ENCODE assay signal across 19 mouse cellular contexts in genomic region chr7:57348774-57349173, GRCm38 (mm10). TPM values are rescaled to one million over a fixed set of nuclear protein-coding genes. Genes with fewer than 3 reads are reported as not detected.
A peak's percentile ranks its signal among the peaks of the same experiment; 100 is the strongest.
DNase-seq lines count a peak whose midpoint lies in the region; ATAC-seq and TF ChIP-seq lines count a peak whose summit lies in the region.
"Had no signal": no experiment of that assay in that cellular context is flagged by ENCODE, and none has a peak within 500 bp of the region (broad histone marks: within the 10 kb centered on the region; RNA-seq: fewer than 3 reads in every experiment).

No protein-coding gene starts in this region.

- ATAC-seq in kidney, embryonic 14.5 days (ENCODE audit: low FRiP score, low TSS enrichment): no peak
- ATAC-seq in lung, embryonic 14.5 days (ENCODE audit: insufficient read depth): no peak
- ATAC-seq: forebrain, embryonic 15.5 days had no signal

- H3K27me3 ChIP-seq in kidney, embryonic 14.5 days (ENCODE audit: control insufficient read depth, insufficient read depth, low read length): no peaks in the 10 kb centered on the region
- H3K27me3 ChIP-seq in lung, embryonic 14.5 days (ENCODE audit: insufficient read depth, low read length): no peaks in the 10 kb centered on the region
- H3K27me3 ChIP-seq in midbrain, embryonic 10.5 days (ENCODE audit: low read depth, poor library complexity, severe bottlenecking): no peaks in the 10 kb centered on the region
- H3K27me3 ChIP-seq: embryonic facial prominence, embryonic 12.5 days; forebrain, embryonic 15.5 days; heart, embryonic 15.5 days had no signal

- no peak overlapping the region for H3K9ac ChIP-seq in kidney, embryonic 14.5 days (ENCODE audit: low read depth, low read length)
- H3K9ac ChIP-seq in lung, embryonic 14.5 days: no peak overlapping the region
- H3K9ac ChIP-seq: embryonic facial prominence, embryonic 12.5 days; forebrain, embryonic 15.5 days; heart, embryonic 15.5 days had no signal

- DNase-seq in kidney, adult 9 months: peak; percentile 50
- DNase-seq in lung, embryonic 14.5 days: peak; percentile 65
- no peak for DNase-seq in lung, adult 2 months
- peak; percentile 13 for DNase-seq in lung, postnatal 25 days (ENCODE audit: low spot score)
- DNase-seq in gastrocnemius, postnatal 25 days: no peak
- DNase-seq in midbrain, embryonic 10.5 days (ENCODE audit: low spot score): no peak
- DNase-seq: adrenal gland, postnatal 10 days; cerebellum, adult 11 months; cerebellum, adult 9-10 months; cerebellum, postnatal 25 days; heart, adult 2 months had no signal

- no peak for TF ChIP-seq CTCF in lung, embryonic 14.5 days (IDR thresholded peaks at IDR 0.05; ENCODE audit: low read depth)
- TF ChIP-seq CTCF in lung, adult 2 months (IDR thresholded peaks at IDR 0.05; ENCODE audit: insufficient read depth, low read length): no peak

- H3K4me3 ChIP-seq in kidney, embryonic 14.5 days (ENCODE audit: low read length): no peak overlapping the region
- no peak overlapping the region for H3K4me3 ChIP-seq in lung, embryonic 14.5 days (ENCODE audit: low read depth, low read length)
- no peak overlapping the region for H3K4me3 ChIP-seq in lung, adult 2 months (replicated peaks; ENCODE audit: extremely low read depth, low read depth, low read length)
- no peak overlapping the region for H3K4me3 ChIP-seq in midbrain, embryonic 10.5 days
- H3K4me3 ChIP-seq: embryonic facial prominence, embryonic 12.5 days; forebrain, embryonic 15.5 days; heart, adult 2 months; heart, embryonic 15.5 days had no signal

- no peak overlapping the region for H3K27ac ChIP-seq in kidney, embryonic 14.5 days (ENCODE audit: low read depth, low read length)
- H3K27ac ChIP-seq in lung, embryonic 14.5 days (ENCODE audit: low read depth): no peak overlapping the region
- H3K27ac ChIP-seq in midbrain, embryonic 10.5 days (replicated peaks): no peak overlapping the region
- H3K27ac ChIP-seq: embryonic facial prominence, embryonic 12.5 days; forebrain, embryonic 15.5 days; heart, adult 2 months; heart, embryonic 15.5 days had no signal

- H3K36me3 ChIP-seq in kidney, embryonic 14.5 days (ENCODE audit: control insufficient read depth, insufficient read depth, low read length): no peaks in the 10 kb centered on the region
- H3K36me3 ChIP-seq in lung, embryonic 14.5 days (ENCODE audit: insufficient read depth): no peaks in the 10 kb centered on the region
- H3K36me3 ChIP-seq in midbrain, embryonic 10.5 days: no peaks in the 10 kb centered on the region
- H3K36me3 ChIP-seq: embryonic facial prominence, embryonic 12.5 days; forebrain, embryonic 15.5 days; heart, embryonic 15.5 days had no signal

- no peaks in the 10 kb centered on the region for H3K4me1 ChIP-seq in kidney, embryonic 14.5 days (ENCODE audit: control insufficient read depth, insufficient read depth, low read length)
- H3K4me1 ChIP-seq in lung, embryonic 14.5 days (ENCODE audit: insufficient read depth): no peaks in the 10 kb centered on the region
- H3K4me1 ChIP-seq in lung, adult 2 months (ENCODE audit: control insufficient read depth, insufficient read depth, low read length): no peaks in the 10 kb centered on the region
- H3K4me1 ChIP-seq in midbrain, embryonic 10.5 days: no peaks in the 10 kb centered on the region
- H3K4me1 ChIP-seq: embryonic facial prominence, embryonic 12.5 days; forebrain, embryonic 15.5 days; heart, embryonic 15.5 days had no signal

- no peaks in the 10 kb centered on the region for H3K9me3 ChIP-seq in kidney, embryonic 14.5 days (ENCODE audit: control insufficient read depth, low read length)
- H3K9me3 ChIP-seq in lung, embryonic 14.5 days (ENCODE audit: low read depth, low read length): no peaks in the 10 kb centered on the region
- no peaks in the 10 kb centered on the region for H3K9me3 ChIP-seq in midbrain, embryonic 10.5 days (replicated peaks)
- H3K9me3 ChIP-seq: embryonic facial prominence, embryonic 12.5 days; forebrain, embryonic 15.5 days; heart, embryonic 15.5 days had no signal

- no peak overlapping the region for H3K4me2 ChIP-seq in kidney, embryonic 14.5 days (replicated peaks; ENCODE audit: low read depth, low read length)
- H3K4me2 ChIP-seq in lung, embryonic 14.5 days: no peak overlapping the region
- H3K4me2 ChIP-seq: embryonic facial prominence, embryonic 12.5 days; forebrain, embryonic 15.5 days; heart, embryonic 11.5 days; heart, embryonic 15.5 days had no signal

- no peak for TF ChIP-seq POLR2A in lung, adult 2 months (IDR thresholded peaks at IDR 0.05; ENCODE audit: borderline replicate concordance, extremely low read depth, low read depth, low read length)

- WGBS in kidney, embryonic 14.5 days: 93% methylated on average over 1 of the region's 1 CpGs
- WGBS in lung, embryonic 14.5 days: 59% methylated on average over 1 of the region's 1 CpGs
- WGBS in lung, adult 2 months: 43% methylated on average over 1 of the region's 1 CpGs
- WGBS in midbrain, embryonic 10.5 days: 80% methylated on average over 1 of the region's 1 CpGs

RNA-seq across cellular contexts. Expression of gene Gabrg3, which starts 38.2 kb away (rescaled TPM):
- polyA plus RNA-seq in kidney, embryonic 14.5 days (2014; fragmentation: Nextera tagmentation; extraction: Ambion mirVana): 0.54 and 0.81 TPM in 2 replicates
- 0.25 and 0.38 TPM in 2 replicates for polyA plus RNA-seq in lung, embryonic 14.5 days (2014; fragmentation: Nextera tagmentation; extraction: Ambion mirVana)
- 0.07 TPM in 1 of 2 replicates, not detected in the other for polyA plus RNA-seq in lung, adult 2 months (2012; rRNA removed)
- total RNA-seq in gastrocnemius, postnatal 25 days (2021): not detected
- polyA plus RNA-seq in midbrain, embryonic 10.5 days (2016; fragmentation: Nextera tagmentation; extraction: Ambion mirVana): 0.12 and 0.14 TPM in 2 replicates
- total RNA-seq: gastrocnemius, adult 8-10 months; heart, adult 2 months; MEL had no signal
- polyA plus RNA-seq: C2C12 had no signal

Comparison
In these comparisons a context has a peak if more than half of its experiments do, and no peak if none do; other contexts are left out.
1. DNase-seq: peak in kidney, adult 9 months (single experiment), lung, embryonic 14.5 days (single experiment) and lung, postnatal 25 days (single experiment); none in lung, adult 2 months (single experiment), gastrocnemius, postnatal 25 days (single experiment) and midbrain, embryonic 10.5 days (single experiment).